Mouse (Mus musculus) testis, adult 2 months (tissue): ENCODE data around the gene Spred1. TPM values are rescaled to one million over a fixed set of nuclear protein-coding genes. Genes with fewer than 3 reads are reported as not detected.

Experiments used
- H3K27ac ChIP-seq: fragments of 200-500 bp; 2 replicates; pipeline ENCODE4 v1.5.1; 2012; ENCODE audit warnings: low read depth, low read length; ENCODE audit not compliant: control insufficient read depth, insufficient read depth
- H3K27me3 ChIP-seq: fragments of 200-500 bp; 2 replicates; pipeline ENCODE4 v1.6.1; 2012; ENCODE audit warnings: mild to moderate bottlenecking, low read length, moderate library complexity; ENCODE audit not compliant: control insufficient read depth, insufficient read depth
- H3K36me3 ChIP-seq: fragments of 200-500 bp; 2 replicates; pipeline ENCODE4 v1.6.1; 2012; ENCODE audit warnings: mild to moderate bottlenecking, low read length; ENCODE audit not compliant: control insufficient read depth, insufficient read depth
- H3K4me1 ChIP-seq: fragments of 200-500 bp; 2 replicates; pipeline ENCODE4 v1.6.1; 2012; ENCODE audit warnings: low read length; ENCODE audit not compliant: control insufficient read depth, insufficient read depth
- H3K4me3 ChIP-seq: fragments of 200-500 bp; 2 replicates; pipeline ENCODE4 v1.5.1; 2012; ENCODE audit warnings: low read depth, mild to moderate bottlenecking, low read length, moderate library complexity, mixed read lengths; ENCODE audit not compliant: control insufficient read depth
- CTCF ChIP-seq: fragments of 200-500 bp; IDR thresholded peaks from 2 replicates; pipeline ENCODE4 v1.5.1; 2012; ENCODE audit warnings: low read depth, mild to moderate bottlenecking, inconsistent platforms, low read length, moderate library complexity; ENCODE audit not compliant: control insufficient read depth, insufficient read depth, insufficient replicate concordance
- POLR2A ChIP-seq: fragments of 200-500 bp; IDR thresholded peaks from 2 replicates; pipeline ENCODE4 v1.6.1; 2012; ENCODE audit warnings: low read depth, mild to moderate bottlenecking, inconsistent platforms, low read length, moderate library complexity; ENCODE audit not compliant: control insufficient read depth
- polyA plus RNA-seq: library from polyadenylated mRNA; depleted of rRNA; stranded (reverse); fragments of >200 nt; gene quantifications from 2 replicates; pipeline ENCODE4 v1.2.3, GENCODE M21; 2012

The Spred1 gene
- polyA plus RNA-seq, 1 experiment: 1.0 TPM

DNA sequence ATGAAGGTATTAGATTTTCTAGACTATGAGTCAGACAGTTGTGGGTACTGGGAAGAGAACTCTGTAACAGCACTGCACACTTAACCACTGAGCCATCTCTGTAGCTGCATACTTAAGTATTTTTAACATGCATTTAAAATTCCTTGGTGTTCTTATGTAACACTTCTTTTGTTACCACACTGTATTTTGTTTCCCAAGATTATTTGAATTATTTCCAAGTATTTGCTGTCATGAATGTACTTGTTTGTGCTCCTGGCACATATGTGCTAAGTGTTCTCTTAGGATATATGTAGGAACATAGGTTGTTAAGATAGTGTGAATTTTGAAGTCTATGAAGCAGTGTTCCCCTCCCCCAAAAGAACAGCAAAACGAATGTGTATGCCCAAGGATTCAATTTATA, 10.7 kb downstream of the Spred1 start:
- H3K36me3 ChIP-seq: no peaks in the 10 kb centered on the region
- no peaks in the 10 kb centered on the region for H3K27me3 ChIP-seq
- no peaks in the 10 kb centered on the region for H3K4me1 ChIP-seq
- no peak overlapping the region for H3K4me3 ChIP-seq
- no peak for TF ChIP-seq POLR2A
- no peak overlapping the region for H3K27ac ChIP-seq

DNA sequence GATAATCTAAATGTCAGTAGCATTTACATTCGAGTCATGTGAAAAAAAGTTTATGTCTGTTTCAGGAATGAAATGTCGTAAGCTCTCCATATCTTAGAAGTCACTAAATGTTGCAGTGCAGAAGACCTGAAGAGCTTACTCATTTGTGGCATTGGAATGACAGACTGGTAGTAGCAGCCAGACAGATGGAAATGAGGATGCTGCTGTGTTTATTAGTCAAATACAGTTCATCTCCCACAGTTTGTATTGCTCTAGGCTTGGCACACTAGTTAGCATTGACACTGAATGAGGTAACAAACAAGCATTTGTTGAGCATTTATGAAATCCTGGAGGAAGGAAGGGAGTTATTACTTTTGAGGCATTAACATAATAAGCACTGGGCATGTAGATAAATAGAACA, 12.4 kb downstream of the Spred1 start:
- TF ChIP-seq POLR2A (no peak), CTCF (no peak)

DNA sequence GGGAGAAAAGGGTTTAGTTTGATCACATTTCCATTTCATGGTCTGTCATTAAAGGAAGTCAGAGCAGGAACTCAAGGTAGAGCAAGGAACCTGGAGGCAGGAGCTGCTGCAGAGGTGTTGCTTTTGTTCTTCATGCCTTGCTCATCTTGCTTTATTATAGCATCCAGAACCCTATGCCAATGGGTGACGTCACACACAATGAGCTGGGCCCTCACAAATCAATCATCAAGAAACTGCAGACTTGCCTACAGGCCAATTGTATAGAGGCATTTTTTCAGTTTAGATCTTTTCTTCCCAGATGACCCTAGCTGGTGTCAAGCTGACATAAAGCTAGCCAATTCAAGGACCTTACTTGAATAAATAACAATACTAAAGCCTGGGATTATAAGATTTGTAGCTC, 16.6 kb downstream of the Spred1 start:
- Histone ChIP-seq H3K4me1 (no peaks in the 10 kb centered on the region), H3K27me3 (no peaks in the 10 kb centered on the region), H3K36me3 (no peaks in the 10 kb centered on the region), H3K27ac (no peak overlapping the region), H3K4me3 (no peak overlapping the region)
- TF ChIP-seq POLR2A (no peak), CTCF (no peak)

More for the DNA sequence above, 12.4 kb downstream of the Spred1 start:
- Histone ChIP-seq H3K4me1 (no peaks in the 10 kb centered on the region), H3K27ac (no peak overlapping the region), H3K36me3 (no peaks in the 10 kb centered on the region), H3K4me3 (no peak overlapping the region), H3K27me3 (no peaks in the 10 kb centered on the region)

DNA sequence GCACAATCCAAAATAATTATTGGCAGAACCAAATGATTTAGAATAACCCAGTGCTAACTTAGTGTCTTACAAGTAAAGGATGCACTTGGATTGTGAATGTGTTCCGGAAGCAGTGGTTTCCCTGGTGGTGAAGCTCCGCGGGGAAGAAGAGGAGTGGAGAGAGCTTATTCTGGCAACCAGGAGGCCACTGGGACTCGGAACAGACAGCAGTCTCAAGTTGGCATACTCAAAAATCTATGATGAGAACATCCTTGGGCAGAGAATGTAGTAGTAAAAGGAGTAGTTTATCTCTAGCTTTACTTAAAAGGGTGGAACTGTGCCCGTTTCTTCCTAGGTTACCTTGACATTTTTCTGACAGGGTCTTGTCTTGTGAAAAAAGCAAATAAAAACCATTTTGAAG, 17.8 kb downstream of the Spred1 start:
- H3K4me1 ChIP-seq: no peaks in the 10 kb centered on the region
- H3K36me3 ChIP-seq: no peaks in the 10 kb centered on the region
- TF ChIP-seq POLR2A (no peak), CTCF (no peak)
- H3K27ac ChIP-seq: no peak overlapping the region
- H3K27me3 ChIP-seq: no peaks in the 10 kb centered on the region
- no peak overlapping the region for H3K4me3 ChIP-seq

GRCm38 (mm10) chr2:117139977-117140376, 18.8 kb downstream of the Spred1 start:
- H3K4me1 ChIP-seq: no peaks in the 10 kb centered on the region
- no peak overlapping the region for H3K4me3 ChIP-seq
- no peaks in the 10 kb centered on the region for H3K27me3 ChIP-seq
- TF ChIP-seq POLR2A (no peak), CTCF (no peak)
- H3K36me3 ChIP-seq: no peaks in the 10 kb centered on the region
- no peak overlapping the region for H3K27ac ChIP-seq

DNA sequence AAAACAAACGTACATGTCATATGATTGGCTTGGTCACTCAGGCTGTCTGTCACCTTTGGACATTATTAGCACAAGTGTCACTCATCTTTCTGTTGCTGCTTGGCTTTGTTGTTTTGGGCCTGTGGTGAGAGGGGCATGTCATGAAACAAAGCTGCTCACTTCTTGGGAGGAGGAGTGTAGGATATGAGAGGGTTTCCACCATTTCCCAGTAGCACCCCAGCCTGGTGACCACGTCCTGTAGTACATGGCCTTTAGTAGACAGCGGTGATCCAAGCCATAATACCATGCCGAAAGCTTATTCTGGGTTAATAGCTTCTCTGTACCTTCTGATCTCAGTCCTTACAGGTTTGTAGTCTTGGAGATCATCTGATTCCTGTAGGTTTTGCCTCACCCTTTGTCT, 21.9 kb downstream of the Spred1 start:
- Histone ChIP-seq H3K36me3 (no peaks in the 10 kb centered on the region), H3K4me3 (no peak overlapping the region), H3K27ac (no peak overlapping the region), H3K4me1 (no peaks in the 10 kb centered on the region), H3K27me3 (no peaks in the 10 kb centered on the region)
- TF ChIP-seq CTCF (no peak), POLR2A (no peak)

DNA sequence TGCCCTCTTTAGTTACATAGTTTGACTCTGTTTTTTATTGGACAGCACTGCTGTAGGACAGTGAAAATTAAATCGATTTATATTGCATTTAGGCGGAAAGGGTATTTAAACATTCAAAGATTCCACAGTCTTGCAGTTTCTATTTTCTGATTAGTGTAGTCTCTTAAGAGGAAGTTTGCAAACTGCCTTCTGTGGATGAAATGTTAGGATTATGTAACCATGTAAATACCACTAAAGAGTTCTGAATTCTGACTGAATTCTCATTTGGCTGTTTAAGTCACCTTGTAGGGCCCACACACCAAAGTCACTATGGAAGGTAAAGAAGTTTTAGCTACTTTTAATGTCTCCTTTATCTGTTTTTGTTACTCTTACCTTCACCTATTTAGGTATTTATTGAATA, 24.9 kb downstream of the Spred1 start:
- Histone ChIP-seq H3K4me1 (no peaks in the 10 kb centered on the region), H3K27me3 (no peaks in the 10 kb centered on the region), H3K36me3 (no peaks in the 10 kb centered on the region), H3K4me3 (no peak overlapping the region), H3K27ac (no peak overlapping the region)
- TF ChIP-seq CTCF: no peak

- Histone ChIP-seq H3K4me3 (no peak overlapping the region), H3K4me1 (no peaks in the 10 kb centered on the region), H3K27me3 (no peaks in the 10 kb centered on the region), H3K36me3 (no peaks in the 10 kb centered on the region), H3K27ac (no peak overlapping the region)
- TF ChIP-seq POLR2A: no peak
- TF ChIP-seq CTCF: no peak
Measured at GRCm38 (mm10) chr2:117146617-117147016, 25.4 kb downstream of the Spred1 start.
